Mouse (Mus musculus) CH12F3 (cell line): ENCODE data around the gene Scgb2b18.
"Not testable (repeated sequence)": the region's sequence is repeated elsewhere in the genome, so short reads cannot be mapped to it uniquely, and the experiment has no call there.

Source experiments
- in situ Hi-C: fragments of 300-500 bp; cut with MboI; formaldehyde crosslinking; loops from 2 replicates; pipeline ENCODE4 v1.14.3; 2020; ENCODE audit warnings: low sequenced_read_pairs

Scgb2b18 gene

DNA sequence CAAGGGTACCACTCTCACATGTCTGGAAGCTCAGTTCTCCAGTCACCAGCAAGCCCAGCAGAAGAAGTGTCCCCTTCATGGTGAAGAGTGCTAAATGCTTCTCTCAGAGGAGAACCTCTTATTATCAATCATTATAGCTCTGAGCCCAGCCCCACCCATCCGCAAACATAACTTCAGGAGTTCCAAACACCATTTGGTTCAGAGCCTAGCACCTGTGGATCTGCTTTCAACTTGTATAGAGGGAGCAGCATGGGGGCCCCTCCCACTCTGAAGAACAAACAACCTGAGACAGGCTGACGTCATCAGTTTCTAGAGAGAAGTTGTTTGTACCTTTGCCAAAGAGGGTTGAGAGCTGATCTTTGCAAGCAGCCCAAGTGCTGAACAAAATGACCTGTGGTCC, at the start of gene Scgb2b18:
Scgb2b18 (minus strand) TSS at position 101 of the 400 bp plus-strand sequence.
- in situ Hi-C loops, result not testable (repeated sequence)

- in situ Hi-C loops, result not testable (repeated sequence)
These were observed 11.6 kb upstream of the Scgb2b18 start, which contains the start of gene Scgb1b18 for GRCm38 (mm10) chr7:33185268-33185667. Gene Scgb1b18, plus strand, starts transcription at chr7:33185568.
